Mouse (Mus musculus): ENCODE results near the gene Pcid2.

- peak; percentile 32 for TF ChIP-seq CTCF (IDR thresholded peaks at IDR 0.05; ENCODE audit: low read depth)
- TF ChIP-seq EP300 (IDR thresholded peaks at IDR 0.05; ENCODE audit: low read depth): no peak
Measured at GRCm38 (mm10) chr8:13149287-13149686, 44.0 kb upstream of the Pcid2 start.

All from liver, postnatal 0 days (tissue).